Mouse (Mus musculus): ENCODE results near the gene Gm20721. TPM values are rescaled to one million over a fixed set of nuclear protein-coding genes. Genes with fewer than 3 reads are reported as not detected.
A peak's percentile ranks its signal among the peaks of the same experiment; 100 is the strongest.
"Not testable (repeated sequence)": the region's sequence is repeated elsewhere in the genome, so short reads cannot be mapped to it uniquely, and the experiment has no call there.

Gm20721 gene
- total RNA-seq (2021) = 1 to 10 TPM; 2.3 to 2.8 TPM
- long read RNA-seq, experiment 1, partial matches to known transcripts = 0 of 2 reads
- long read RNA-seq, experiment 1, other reads (novel, unspliced or antisense) = 2 of 2 reads
- long read RNA-seq, experiment 2, partial matches to known transcripts = 0 of 2 reads
- long read RNA-seq, experiment 2, other reads (novel, unspliced or antisense) = 2 of 2 reads

DNA sequence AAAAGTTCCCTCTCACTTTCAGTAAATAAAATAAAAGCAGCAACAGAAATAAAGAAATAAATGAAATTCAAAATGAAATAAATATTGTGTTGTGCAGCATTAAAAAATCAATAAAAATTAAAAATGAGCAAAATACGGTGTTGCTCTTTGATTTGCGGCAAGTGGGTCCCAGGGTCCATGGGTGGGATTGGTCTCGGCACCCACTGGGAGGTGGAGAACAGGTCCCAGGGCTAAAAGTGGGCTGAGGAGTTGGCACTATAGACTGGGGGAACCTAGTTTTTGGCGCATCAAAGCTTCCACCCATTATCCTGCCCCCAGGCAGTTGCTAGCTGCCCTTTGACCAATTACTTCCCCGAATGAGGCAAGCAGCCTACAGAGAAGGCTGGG lies at the start of gene Gm20721:
Gene Gm20721, minus strand, starts transcription at position 101 of the 387 bp plus-strand sequence.
- H3K27ac ChIP-seq = no peak within 1 kb of the TSS
- DNase-seq (ENCODE audit: extremely low spot score in 1 of 2, low spot score in 2 of 2) = no peak
- H3K4me3 ChIP-seq = no peak within 1 kb of the TSS
- TF ChIP-seq CTCF (IDR thresholded peaks at IDR 0.05) = no peak
- intact Hi-C loops (cut with DNase I) = no loop called here

DNA sequence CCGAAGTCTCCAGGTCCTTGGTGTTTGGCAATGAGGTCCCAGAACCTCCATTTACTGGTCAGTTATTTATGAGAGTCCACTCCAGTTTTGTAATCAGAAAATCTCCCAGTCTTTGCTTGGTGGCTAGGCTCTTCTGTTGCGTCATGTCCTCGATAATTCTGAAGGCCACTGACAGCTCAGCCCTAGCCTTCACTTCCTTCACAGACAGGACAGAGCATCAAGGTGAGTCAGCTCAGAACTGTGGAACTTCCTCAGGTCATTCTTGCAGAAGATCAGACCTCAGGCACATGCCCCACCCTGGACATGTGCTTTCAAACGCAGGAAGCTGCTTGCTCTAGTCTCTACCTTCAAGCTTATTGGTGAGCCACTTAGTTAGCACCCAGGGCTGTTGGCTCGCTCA lies 46.9 kb upstream of the Gm20721 start:
- DNase-seq (ENCODE audit: extremely low spot score in 1 of 2, low spot score in 2 of 2) = no peak
- no peak overlapping the region for H3K4me3 ChIP-seq
- H3K27ac ChIP-seq = no peak overlapping the region
- intact Hi-C loops (cut with DNase I) = no loop called here
- no peak for TF ChIP-seq CTCF (IDR thresholded peaks at IDR 0.05)

DNA sequence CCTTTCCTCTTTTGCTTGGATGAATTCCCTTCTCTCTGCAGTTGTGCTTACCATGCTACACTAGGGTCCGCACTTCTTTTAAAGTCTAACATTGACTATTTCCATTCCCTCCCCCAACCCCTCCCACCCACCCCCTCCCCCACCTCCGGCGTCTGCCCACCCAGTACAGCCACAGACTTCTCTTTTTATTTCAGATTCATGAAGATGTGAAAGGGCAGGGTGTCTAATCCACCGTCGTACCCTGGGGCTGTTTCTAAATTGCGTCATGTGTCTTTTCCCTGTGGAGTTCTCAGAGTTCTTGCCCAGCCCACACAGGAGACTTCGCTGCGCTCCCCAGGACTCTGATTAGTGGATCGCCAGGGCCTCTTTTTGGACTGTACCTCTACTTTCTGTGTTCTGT lies 46.0 kb upstream of the Gm20721 start:
- no peak for TF ChIP-seq CTCF (IDR thresholded peaks at IDR 0.05)
- no peak overlapping the region for H3K27ac ChIP-seq
- intact Hi-C loops (cut with DNase I) = no loop called here
- H3K4me3 ChIP-seq = no peak overlapping the region
- no peak for DNase-seq (ENCODE audit: extremely low spot score in 1 of 2, low spot score in 2 of 2)

DNA sequence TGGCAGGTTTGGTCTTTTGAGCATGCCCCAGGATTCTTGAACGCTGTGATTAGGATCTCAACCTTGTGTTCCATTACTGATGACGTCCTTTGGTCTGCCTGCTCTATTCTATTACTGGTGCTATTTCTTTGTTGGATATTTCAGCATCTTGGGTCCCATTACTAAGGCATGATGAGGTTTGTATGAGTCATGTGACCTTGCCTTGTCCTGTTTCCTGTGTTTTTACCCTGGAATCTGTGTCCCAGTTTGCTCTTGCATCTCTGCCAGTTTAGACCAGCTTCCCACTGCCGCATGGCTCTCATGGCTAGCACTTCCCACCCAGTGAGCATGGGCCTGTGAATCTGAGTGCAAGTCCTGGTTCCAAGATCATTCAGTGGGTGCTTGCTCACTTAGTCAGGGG lies 45.4 kb upstream of the Gm20721 start:
- TF ChIP-seq CTCF (IDR thresholded peaks at IDR 0.05) = no peak
- DNase-seq (ENCODE audit: extremely low spot score in 1 of 2, low spot score in 2 of 2) = no peak
- no peak overlapping the region for H3K27ac ChIP-seq
- no peak overlapping the region for H3K4me3 ChIP-seq
- intact Hi-C loops (cut with DNase I) = no loop called here

DNA sequence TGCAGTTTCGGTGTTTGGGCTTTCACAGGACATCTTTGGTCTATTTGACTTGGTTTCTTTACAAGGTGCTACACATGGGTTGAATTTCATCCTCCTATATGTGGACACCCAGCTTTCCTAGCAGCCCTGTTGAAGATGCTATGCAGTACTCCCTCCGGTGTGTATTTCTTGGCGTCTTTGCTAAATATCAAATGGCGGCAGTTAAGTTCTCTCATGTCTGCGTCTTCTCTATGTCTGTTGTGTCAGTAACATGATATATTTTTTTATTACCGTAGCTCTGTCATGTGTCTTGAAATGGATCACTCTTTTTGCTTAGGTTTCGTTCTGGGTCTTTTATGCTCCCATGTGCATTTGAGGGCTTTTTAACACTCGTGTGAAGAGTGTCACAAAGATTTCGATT lies 34.5 kb upstream of the Gm20721 start:
- TF ChIP-seq CTCF (IDR thresholded peaks at IDR 0.05) = no peak
- H3K4me3 ChIP-seq = no peak overlapping the region
- intact Hi-C loops (cut with DNase I) = no loop called here
- H3K27ac ChIP-seq = no peak overlapping the region
- DNase-seq (ENCODE audit: extremely low spot score in 1 of 2, low spot score in 2 of 2) = no peak

DNA sequence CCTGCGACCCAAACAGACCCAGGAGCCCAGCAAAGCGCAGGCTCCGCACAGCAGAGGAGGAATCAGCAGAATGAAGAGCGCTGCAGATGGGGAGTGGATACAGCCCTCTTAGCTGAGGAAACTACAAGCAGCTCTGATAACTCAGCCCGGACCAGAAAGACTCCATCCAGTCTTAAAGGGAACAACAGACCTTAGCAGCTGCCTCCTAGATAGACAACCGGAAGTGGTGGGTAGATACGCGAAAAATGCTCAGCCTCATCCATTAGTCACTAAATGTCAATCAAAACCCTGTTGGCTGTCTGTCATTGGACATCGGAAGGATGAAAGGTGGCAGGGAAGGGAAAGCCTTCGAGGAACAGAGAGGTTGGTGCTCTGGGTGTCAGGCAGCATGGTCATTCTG lies 20.1 kb upstream of the Gm20721 start:
- intact Hi-C loops (cut with DNase I) = no loop called here
- no peak for DNase-seq (ENCODE audit: extremely low spot score in 1 of 2, low spot score in 2 of 2)
- H3K27ac ChIP-seq = no peak overlapping the region
- no peak overlapping the region for H3K4me3 ChIP-seq
- no peak for TF ChIP-seq CTCF (IDR thresholded peaks at IDR 0.05)

DNA sequence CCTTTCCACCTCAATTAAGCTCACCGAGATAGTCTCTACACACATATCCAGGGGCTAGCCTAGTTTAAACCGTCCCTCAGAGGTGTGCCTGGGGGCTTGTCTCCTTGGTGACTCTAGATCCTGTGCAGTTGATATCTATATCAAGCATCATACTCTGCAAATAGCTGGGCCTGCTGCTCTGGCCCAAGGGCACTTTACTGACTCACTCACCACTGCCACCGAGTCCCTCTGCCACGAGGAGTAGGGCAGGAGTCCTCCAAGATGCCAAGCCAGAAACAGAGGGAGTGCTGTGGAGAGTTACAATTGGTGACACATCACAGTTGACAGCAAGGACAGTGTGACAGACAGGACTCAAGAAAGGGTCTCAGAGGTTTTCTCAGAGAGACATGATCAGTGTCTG lies 13.1 kb upstream of the Gm20721 start:
- Histone ChIP-seq H3K27ac (no peak overlapping the region), H3K4me3 (no peak overlapping the region)
- DNase-seq (ENCODE audit: extremely low spot score in 1 of 2, low spot score in 2 of 2) = no peak
- intact Hi-C loops (cut with DNase I) = no loop called here
- no peak for TF ChIP-seq CTCF (IDR thresholded peaks at IDR 0.05)

DNA sequence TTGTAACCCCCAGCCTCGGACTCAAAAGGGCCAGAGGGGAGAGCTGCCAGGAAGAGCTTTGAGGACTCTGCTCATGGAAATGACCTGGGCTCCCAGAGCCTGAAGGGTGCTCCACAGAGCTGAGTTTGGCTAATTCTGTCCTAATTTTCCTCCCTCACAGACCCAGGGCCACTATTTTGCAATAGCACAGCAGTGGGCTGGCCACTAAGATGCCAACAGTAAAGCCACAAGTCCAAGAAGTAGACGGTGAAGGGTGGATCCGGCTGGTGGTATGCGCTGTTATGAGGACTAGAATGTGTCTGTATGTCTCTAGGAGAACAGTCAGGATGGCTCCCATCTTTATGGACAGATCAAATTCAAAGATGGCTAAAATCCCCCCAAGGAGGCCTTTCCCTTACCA lies 12.0 kb upstream of the Gm20721 start:
- Histone ChIP-seq H3K4me3 (no peak overlapping the region), H3K27ac (no peak overlapping the region)
- intact Hi-C loops (cut with DNase I) = no loop called here
- no peak for TF ChIP-seq CTCF (IDR thresholded peaks at IDR 0.05)
- no peak for DNase-seq (ENCODE audit: extremely low spot score in 1 of 2, low spot score in 2 of 2)

DNA sequence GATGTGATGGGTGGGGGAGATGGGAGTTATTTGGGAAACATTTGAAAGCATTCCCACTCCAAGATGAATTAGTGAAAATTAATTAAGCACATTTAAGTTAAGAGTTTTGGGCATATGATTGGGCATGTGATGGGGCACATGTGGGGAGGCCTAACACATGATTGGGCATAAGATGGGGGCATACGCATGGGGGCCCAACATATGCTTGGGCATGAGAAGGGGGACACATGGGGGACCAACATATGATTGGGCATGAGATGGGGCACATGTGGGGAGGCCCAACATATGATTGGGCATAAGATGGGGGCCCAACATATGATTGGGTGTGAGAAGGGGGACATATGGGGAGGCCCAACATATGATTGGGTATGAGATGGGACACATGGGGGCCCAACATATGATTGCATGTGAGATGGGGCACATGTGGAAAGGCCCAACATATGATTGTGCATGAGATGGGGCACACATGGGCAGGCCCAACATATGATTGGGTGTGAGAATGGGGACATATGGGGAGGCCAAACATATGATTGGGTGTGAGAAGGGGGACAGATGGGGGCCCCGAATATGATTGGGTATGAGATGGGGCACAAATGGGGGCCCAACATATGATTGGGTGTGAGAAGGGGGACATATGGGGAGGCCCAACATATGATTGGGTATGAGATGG lies 622 bp upstream of the Gm20721 start:
- H3K4me3 ChIP-seq; intact Hi-C loops (cut with DNase I); H3K27ac ChIP-seq; DNase-seq (ENCODE audit: extremely low spot score in 1 of 2, low spot score in 2 of 2): not testable (repeated sequence)

DNA sequence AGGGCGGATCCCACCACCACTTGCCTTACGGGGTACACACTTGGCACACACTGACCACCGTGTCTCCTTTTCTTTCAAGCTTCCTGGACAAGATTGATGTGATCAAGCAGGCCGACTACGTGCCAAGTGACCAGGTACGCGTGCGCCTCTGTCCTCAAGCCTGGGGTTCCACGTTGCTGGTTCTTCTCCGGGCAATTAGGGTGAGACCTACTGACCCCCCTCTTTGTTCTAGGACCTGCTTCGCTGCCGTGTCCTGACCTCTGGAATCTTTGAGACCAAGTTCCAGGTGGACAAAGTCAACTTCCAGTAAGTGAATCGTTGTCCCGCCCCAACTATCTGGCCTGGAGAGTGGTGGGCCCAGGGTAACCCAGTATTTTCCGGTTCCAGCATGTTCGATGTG lies 1.5 kb downstream of the Gm20721 start:
- no peak for DNase-seq (ENCODE audit: extremely low spot score in 1 of 2, low spot score in 2 of 2)
- Histone ChIP-seq H3K27ac (peak overlapping the region; percentile 2; the same call in 1 of the 2 replicates), H3K4me3 (no peak overlapping the region)
- intact Hi-C loops (cut with DNase I) = no loop called here
- no peak for TF ChIP-seq CTCF (IDR thresholded peaks at IDR 0.05)

DNA sequence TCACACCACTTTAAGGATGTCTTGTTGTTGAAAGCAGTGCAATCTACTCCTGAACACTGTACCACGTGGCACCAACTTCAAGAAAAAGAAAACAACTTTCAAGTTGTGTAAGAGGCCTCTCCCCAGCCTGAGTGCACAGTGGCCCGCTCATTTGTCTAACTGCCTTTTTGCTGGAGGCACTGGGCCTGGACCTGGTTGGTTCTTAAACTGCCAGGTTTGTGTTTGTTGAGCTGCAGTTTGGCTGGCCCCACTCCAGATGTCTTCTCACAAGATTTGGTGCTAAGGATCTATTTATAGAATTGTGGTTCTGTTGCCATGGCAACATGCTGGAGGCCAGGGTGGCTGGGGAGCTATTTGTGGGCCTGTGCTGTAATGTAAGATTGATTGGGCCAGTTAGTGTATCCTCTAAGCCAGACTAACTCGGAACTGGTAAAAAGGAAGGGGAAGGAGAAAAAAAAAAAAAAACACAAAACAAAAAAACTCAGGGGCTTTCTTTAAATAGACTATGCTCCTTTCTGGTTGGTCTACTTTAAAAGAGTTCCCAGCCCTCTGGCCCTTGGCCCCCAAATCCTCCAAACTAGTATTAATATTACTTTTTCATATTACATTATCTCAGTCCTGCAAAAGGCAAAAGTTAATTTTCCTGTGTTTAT lies 2.4 kb downstream of the Gm20721 start:
- Histone ChIP-seq H3K4me3 (no peak overlapping the region), H3K27ac (peak overlapping the region; percentile 72)
- intact Hi-C loops (cut with DNase I) = no loop called here
- peak; percentile 65 to 66 for DNase-seq (ENCODE audit: extremely low spot score in 1 of 2, low spot score in 2 of 2)
- TF ChIP-seq CTCF (IDR thresholded peaks at IDR 0.05) = no peak

DNA sequence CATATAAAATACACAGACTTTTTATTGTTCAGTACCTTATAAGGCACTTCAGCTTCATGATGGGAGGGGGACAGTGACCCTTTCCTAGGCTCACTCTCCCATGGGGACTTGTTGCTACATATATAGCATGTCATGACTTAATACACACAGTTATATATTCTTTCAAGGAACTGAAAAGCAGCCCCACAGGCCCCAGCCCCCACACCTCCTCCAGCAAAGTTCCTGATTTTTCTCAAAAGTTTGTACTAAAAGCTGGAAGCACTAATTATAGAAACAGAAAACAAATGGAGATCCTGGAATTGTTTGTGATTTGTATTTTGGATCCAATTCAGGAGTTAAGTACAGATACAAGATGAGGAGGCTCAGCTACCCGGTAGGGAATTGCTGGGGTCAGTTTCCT lies 2.9 kb downstream of the Gm20721 start:
- Histone ChIP-seq H3K27ac (peak overlapping the region; percentile 72), H3K4me3 (no peak overlapping the region)
- no peak for TF ChIP-seq CTCF (IDR thresholded peaks at IDR 0.05)
- intact Hi-C loops (cut with DNase I) = no loop called here
- no peak for DNase-seq (ENCODE audit: extremely low spot score in 1 of 2, low spot score in 2 of 2)

Data from left cerebral cortex, adult 2 months (tissue).